Mouse (Mus musculus) spleen, postnatal 10 days (tissue): ENCODE measurements around the gene Gm28038.

Experiments used
- DNase-seq, 2 experiments: peaks; one replicate each; pipeline ENCODE4 v3.0.0; 2021 to 2022; ENCODE audit warnings: low spot score in 2 of 2

Gene Gm28038

GRCm38 (mm10) chr2:30349196-30349595, 68.4 kb downstream of the Gm28038 start:
- no peak for DNase-seq
